Mouse (Mus musculus): ENCODE data around the gene Gm5136. TPM values are rescaled to one million over a fixed set of nuclear protein-coding genes. Genes with fewer than 3 reads are reported as not detected.

Gm5136 gene
- 0.32 and 0.59 TPM in 2 replicates for polyA plus RNA-seq (2015; fragmentation: Nextera tagmentation; extraction: Ambion mirVana)

GRCm38 (mm10) chr10:108699946-108700345 is at the start of gene Gm5136:
TSS of gene Gm5136 (minus strand) at chr10:108700160.
- Histone ChIP-seq H3K27ac (no peak within 1 kb of the TSS), H3K4me2 (replicated peaks) (no peak within 1 kb of the TSS), H3K4me3 (replicated peaks) (no peak within 1 kb of the TSS), H3K9ac (replicated peaks) (no peak within 1 kb of the TSS), H3K36me3 (no peaks in the 10 kb centered on the region), H3K27me3 (no peaks in the 10 kb centered on the region), H3K4me1 (replicated peaks) (peaks cover 12% of the 10 kb centered on the region), H3K9me3 (no peaks in the 10 kb centered on the region)
- 98% methylated on average over 9 of the region's 9 CpGs for WGBS
- 0 out of 2 replicates have a peak, but pooled peaks have one; percentile 22 for ATAC-seq

GRCm38 (mm10) chr10:108743759-108744158 is 43.8 kb upstream of the Gm5136 start:
- H3K27me3 ChIP-seq = no peaks in the 10 kb centered on the region
- H3K4me1 ChIP-seq (replicated peaks) = no peaks in the 10 kb centered on the region
- no peak overlapping the region for H3K4me3 ChIP-seq (replicated peaks)
- H3K9me3 ChIP-seq = no peaks in the 10 kb centered on the region
- no peak overlapping the region for H3K27ac ChIP-seq
- H3K36me3 ChIP-seq = no peaks in the 10 kb centered on the region
- no peak overlapping the region for H3K4me2 ChIP-seq (replicated peaks)
- ATAC-seq = no peak
- WGBS = 90% methylated on average over 2 of the region's 2 CpGs
- H3K9ac ChIP-seq (replicated peaks) = no peak overlapping the region

GRCm38 (mm10) chr10:108733982-108734381 is 34.0 kb upstream of the Gm5136 start:
- Histone ChIP-seq H3K4me1 (replicated peaks) (no peaks in the 10 kb centered on the region), H3K36me3 (no peaks in the 10 kb centered on the region), H3K4me3 (replicated peaks) (no peak overlapping the region), H3K27ac (no peak overlapping the region), H3K27me3 (no peaks in the 10 kb centered on the region), H3K4me2 (replicated peaks) (no peak overlapping the region), H3K9me3 (peaks cover 5% of the 10 kb centered on the region; the same call in 1 of the 2 replicates), H3K9ac (replicated peaks) (no peak overlapping the region)
- ATAC-seq = peak; percentile 58; the same call in 1 of the 2 replicates
- 63% methylated on average over 2 of the region's 2 CpGs for WGBS

GRCm38 (mm10) chr10:108728961-108729360 is 29.0 kb upstream of the Gm5136 start:
- Histone ChIP-seq H3K4me1 (replicated peaks) (no peaks in the 10 kb centered on the region), H3K9ac (replicated peaks) (no peak overlapping the region), H3K4me2 (replicated peaks) (no peak overlapping the region), H3K9me3 (peaks cover 5% of the 10 kb centered on the region; the same call in 1 of the 2 replicates), H3K36me3 (no peaks in the 10 kb centered on the region), H3K27ac (no peak overlapping the region), H3K4me3 (replicated peaks) (no peak overlapping the region), H3K27me3 (no peaks in the 10 kb centered on the region)
- no peak for ATAC-seq
- WGBS = 75% methylated on average over 8 of the region's 8 CpGs

- H3K9ac ChIP-seq (replicated peaks) = no peak overlapping the region
- no peaks in the 10 kb centered on the region for H3K9me3 ChIP-seq
- no peak overlapping the region for H3K27ac ChIP-seq
- 89% methylated on average over 4 of the region's 4 CpGs for WGBS
- no peaks in the 10 kb centered on the region for H3K36me3 ChIP-seq
- H3K4me1 ChIP-seq (replicated peaks) = no peaks in the 10 kb centered on the region
- H3K27me3 ChIP-seq = no peaks in the 10 kb centered on the region
- no peak overlapping the region for H3K4me2 ChIP-seq (replicated peaks)
- no peak for ATAC-seq
- H3K4me3 ChIP-seq (replicated peaks) = no peak overlapping the region
Observed at GRCm38 (mm10) chr10:108726391-108726790, 26.4 kb upstream of the Gm5136 start.

- Histone ChIP-seq H3K27me3 (no peaks in the 10 kb centered on the region), H3K4me3 (replicated peaks) (no peak overlapping the region), H3K27ac (no peak overlapping the region), H3K4me2 (replicated peaks) (no peak overlapping the region), H3K36me3 (no peaks in the 10 kb centered on the region), H3K9me3 (no peaks in the 10 kb centered on the region), H3K4me1 (replicated peaks) (no peaks in the 10 kb centered on the region), H3K9ac (replicated peaks) (no peak overlapping the region)
- 78% methylated on average over 3 of the region's 3 CpGs for whole genome bisulfite sequencing
- ATAC-seq = no peak
Observed at GRCm38 (mm10) chr10:108724878-108725277, 24.9 kb upstream of the Gm5136 start.

- 76% methylated on average over 5 of the region's 5 CpGs for WGBS
- no peak overlapping the region for H3K27ac ChIP-seq
Observed at GRCm38 (mm10) chr10:108710514-108710913, 10.6 kb upstream of the Gm5136 start.

GRCm38 (mm10) chr10:108705658-108706057 is 5.7 kb upstream of the Gm5136 start:
- H3K9me3 ChIP-seq = no peaks in the 10 kb centered on the region
- H3K36me3 ChIP-seq = no peaks in the 10 kb centered on the region
- peaks cover 12% of the 10 kb centered on the region for H3K4me1 ChIP-seq (replicated peaks)
- ATAC-seq = no peak
- H3K4me3 ChIP-seq (replicated peaks) = no peak overlapping the region
- H3K27me3 ChIP-seq = no peaks in the 10 kb centered on the region
- WGBS = 92% methylated on average over 3 of the region's 3 CpGs
- H3K9ac ChIP-seq (replicated peaks) = no peak overlapping the region
- H3K4me2 ChIP-seq (replicated peaks) = no peak overlapping the region
- no peak overlapping the region for H3K27ac ChIP-seq

More at GRCm38 (mm10) chr10:108710514-108710913, 10.6 kb upstream of the Gm5136 start:
- H3K4me3 ChIP-seq (replicated peaks) = no peak overlapping the region
- H3K4me1 ChIP-seq (replicated peaks) = 0 out of 2 replicates have a peak, but pooled peaks cover 3% of the 10 kb centered on the region
- H3K27me3 ChIP-seq = no peaks in the 10 kb centered on the region
- H3K36me3 ChIP-seq = no peaks in the 10 kb centered on the region
- H3K9ac ChIP-seq (replicated peaks) = no peak overlapping the region
- no peak overlapping the region for H3K4me2 ChIP-seq (replicated peaks)
- no peak for ATAC-seq
- H3K9me3 ChIP-seq = no peaks in the 10 kb centered on the region

- Histone ChIP-seq H3K9ac (replicated peaks) (no peak overlapping the region), H3K4me2 (replicated peaks) (peak overlapping the region; percentile 33), H3K4me3 (replicated peaks) (no peak overlapping the region), H3K27ac (peak overlapping the region; percentile 76), H3K9me3 (no peaks in the 10 kb centered on the region), H3K27me3 (no peaks in the 10 kb centered on the region), H3K36me3 (no peaks in the 10 kb centered on the region), H3K4me1 (replicated peaks) (peaks cover 12% of the 10 kb centered on the region)
- ATAC-seq = peak; percentile 83
- 14% methylated on average over 14 of the region's 14 CpGs for WGBS
Observed at GRCm38 (mm10) chr10:108701361-108702128, 1.6 kb upstream of the Gm5136 start.

GRCm38 (mm10) chr10:108697062-108697461 is 2.9 kb downstream of the Gm5136 start:
- Histone ChIP-seq H3K4me3 (replicated peaks) (no peak overlapping the region), H3K36me3 (no peaks in the 10 kb centered on the region), H3K9ac (replicated peaks) (no peak overlapping the region), H3K9me3 (no peaks in the 10 kb centered on the region), H3K27ac (0 out of 2 replicates have a peak overlapping the region, but pooled peaks have one; percentile 25), H3K27me3 (no peaks in the 10 kb centered on the region), H3K4me2 (replicated peaks) (no peak overlapping the region), H3K4me1 (replicated peaks) (peaks cover 10% of the 10 kb centered on the region)
- no peak for ATAC-seq
- WGBS = 72% methylated on average over 5 of the region's 5 CpGs

GRCm38 (mm10) chr10:108690954-108691353 is 9.0 kb downstream of the Gm5136 start:
- 0 out of 2 replicates have a peak overlapping the region, but pooled peaks have one; percentile 22 for H3K4me2 ChIP-seq (replicated peaks)
- ATAC-seq = peak; percentile 84

GRCm38 (mm10) chr10:108686696-108687095 is 13.3 kb downstream of the Gm5136 start:
- H3K27ac ChIP-seq = 0 out of 2 replicates have a peak overlapping the region, but pooled peaks have one; percentile 44
- WGBS = 48% methylated on average over 4 of the region's 4 CpGs
- peak; percentile 73 for ATAC-seq

More at GRCm38 (mm10) chr10:108690954-108691353, 9.0 kb downstream of the Gm5136 start:
- H3K4me3 ChIP-seq (replicated peaks) = no peak overlapping the region
- H3K9me3 ChIP-seq = no peaks in the 10 kb centered on the region
- 34% methylated on average over 9 of the region's 9 CpGs for whole genome bisulfite sequencing
- H3K9ac ChIP-seq (replicated peaks) = no peak overlapping the region
- H3K27me3 ChIP-seq = no peaks in the 10 kb centered on the region
- H3K36me3 ChIP-seq = no peaks in the 10 kb centered on the region
- peaks cover 11% of the 10 kb centered on the region for H3K4me1 ChIP-seq (replicated peaks)
- peak overlapping the region; percentile 62 for H3K27ac ChIP-seq

More at GRCm38 (mm10) chr10:108686696-108687095, 13.3 kb downstream of the Gm5136 start:
- Histone ChIP-seq H3K9me3 (no peaks in the 10 kb centered on the region), H3K4me1 (replicated peaks) (peaks cover 11% of the 10 kb centered on the region), H3K36me3 (no peaks in the 10 kb centered on the region), H3K4me3 (replicated peaks) (no peak overlapping the region), H3K4me2 (replicated peaks) (no peak overlapping the region), H3K9ac (replicated peaks) (no peak overlapping the region), H3K27me3 (no peaks in the 10 kb centered on the region)

Measured in midbrain, embryonic 13.5 days (tissue).